Mouse (Mus musculus): ENCODE data around the gene Ldlrad2. TPM values are rescaled to one million over a fixed set of nuclear protein-coding genes. Genes with fewer than 3 reads are reported as not detected.

Gene Ldlrad2
- polyA plus RNA-seq (2016; fragmentation: Nextera tagmentation; extraction: Ambion mirVana): not detected in 2 replicates

DNA sequence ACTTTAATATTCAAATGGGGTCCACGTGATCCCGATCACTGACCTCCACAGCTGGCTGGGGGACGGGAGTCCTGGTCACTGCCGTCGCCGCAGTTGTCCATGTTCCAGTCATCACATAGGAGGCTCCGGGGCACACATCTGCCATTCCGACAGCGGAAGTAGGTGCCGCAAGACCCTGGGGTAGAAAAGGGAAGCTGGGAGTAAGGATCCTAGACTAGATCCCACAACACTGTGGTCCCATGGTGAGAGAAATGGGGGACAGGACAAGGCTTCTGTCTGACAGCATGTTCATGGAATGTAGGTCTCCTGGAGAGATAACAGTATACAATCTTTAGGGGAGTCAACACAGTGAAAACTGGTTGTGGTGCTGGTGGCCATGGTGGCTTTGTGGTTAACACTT is at the start of gene Ldlrad2:
Gene Ldlrad2 (minus strand): TSS at position 101 of the 400 bp plus-strand sequence.
- H3K27ac ChIP-seq: no peak within 1 kb of the TSS
- DNase-seq (ENCODE audit: low spot score): no peak
- no peak within 1 kb of the TSS for H3K4me3 ChIP-seq
- 89% methylated on average over 10 of the region's 10 CpGs for WGBS
- peaks cover 5% of the 10 kb centered on the region; the same call in 1 of the 2 replicates for H3K4me1 ChIP-seq
- no peaks in the 10 kb centered on the region for H3K9me3 ChIP-seq (replicated peaks)
- peaks cover 22% of the 10 kb centered on the region for H3K27me3 ChIP-seq (ENCODE audit: low read depth, poor library complexity, severe bottlenecking)
- H3K36me3 ChIP-seq: peaks cover 17% of the 10 kb centered on the region

DNA sequence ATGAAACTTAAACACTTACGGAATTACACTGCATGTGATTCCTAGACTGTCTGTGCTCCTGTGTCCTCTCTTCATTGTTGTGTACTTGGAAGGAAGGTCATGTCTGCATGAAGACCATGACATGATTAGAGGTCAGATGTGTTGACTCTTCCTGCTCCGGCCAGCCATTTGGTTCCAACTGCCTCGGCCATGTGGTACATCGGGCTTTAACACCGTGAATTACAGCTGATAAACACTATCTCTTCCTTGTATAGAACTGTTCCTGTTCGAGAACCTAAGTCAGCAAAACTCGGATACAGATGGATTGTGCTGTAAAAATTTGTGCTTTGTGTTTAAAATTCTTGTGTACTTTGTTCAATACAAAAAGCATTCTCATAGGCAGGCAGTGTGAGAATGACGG is 48.5 kb upstream of the Ldlrad2 start:
- no peak for DNase-seq (ENCODE audit: low spot score)
- Histone ChIP-seq H3K4me1 (no peaks in the 10 kb centered on the region), H3K36me3 (peaks cover 100% of the 10 kb centered on the region), H3K4me3 (no peak overlapping the region), H3K9me3 (replicated peaks) (no peaks in the 10 kb centered on the region), H3K27me3 (ENCODE audit: low read depth, poor library complexity, severe bottlenecking) (no peaks in the 10 kb centered on the region), H3K27ac (no peak overlapping the region)
- WGBS: 94% methylated on average over 8 of the region's 8 CpGs

DNA sequence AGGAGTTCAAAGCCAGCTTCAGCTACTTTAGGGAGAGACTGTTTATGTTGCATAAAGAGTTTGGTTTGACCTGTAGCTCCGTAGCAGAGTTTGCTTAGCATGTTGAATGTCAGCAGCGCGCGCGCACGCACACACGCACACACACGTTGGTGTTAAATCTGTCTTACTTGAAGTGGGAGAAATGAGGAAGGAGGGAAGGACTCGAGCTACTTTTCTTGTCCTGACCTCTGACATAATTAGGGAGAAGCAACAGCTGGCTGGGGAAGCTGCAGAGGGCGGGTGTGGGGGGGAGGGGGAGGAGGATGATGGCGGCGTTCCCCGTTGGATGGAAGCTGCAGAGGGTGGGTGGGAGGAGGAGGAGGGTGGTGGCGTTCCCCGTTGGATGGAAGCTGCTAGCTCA is 35.9 kb upstream of the Ldlrad2 start:
- Histone ChIP-seq H3K9me3 (replicated peaks) (no peaks in the 10 kb centered on the region), H3K4me3 (no peak overlapping the region), H3K27ac (no peak overlapping the region), H3K27me3 (ENCODE audit: low read depth, poor library complexity, severe bottlenecking) (no peaks in the 10 kb centered on the region), H3K36me3 (peaks cover 99% of the 10 kb centered on the region), H3K4me1 (no peaks in the 10 kb centered on the region)
- 85% methylated on average over 15 of the region's 15 CpGs for WGBS
- DNase-seq (ENCODE audit: low spot score): no peak

DNA sequence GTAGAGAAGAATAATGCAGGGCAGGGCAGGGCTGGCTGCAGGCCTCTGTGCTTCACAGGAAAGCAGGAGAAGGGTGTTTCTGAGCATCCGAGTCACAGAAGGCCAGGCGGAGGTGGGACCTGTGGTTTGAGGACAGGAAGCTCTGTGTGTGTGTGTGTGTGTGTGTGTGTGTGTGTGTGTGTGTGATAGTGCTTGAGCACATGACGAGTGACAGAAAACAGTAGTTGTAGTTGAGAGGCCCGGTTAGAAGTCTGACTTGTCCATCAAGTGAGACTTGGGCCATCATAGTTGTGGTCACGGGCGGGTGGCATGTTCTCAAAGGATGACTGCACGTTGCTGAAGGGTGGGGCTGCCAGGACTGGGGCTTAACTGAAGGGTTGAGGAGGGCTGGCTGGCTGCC is 35.3 kb upstream of the Ldlrad2 start:
- no peak for DNase-seq (ENCODE audit: low spot score)
- peaks cover 100% of the 10 kb centered on the region for H3K36me3 ChIP-seq
- no peaks in the 10 kb centered on the region for H3K27me3 ChIP-seq (ENCODE audit: low read depth, poor library complexity, severe bottlenecking)
- WGBS: 89% methylated on average over 7 of the region's 7 CpGs
- H3K9me3 ChIP-seq (replicated peaks): no peaks in the 10 kb centered on the region
- H3K4me3 ChIP-seq: no peak overlapping the region
- no peak overlapping the region for H3K27ac ChIP-seq
- no peaks in the 10 kb centered on the region for H3K4me1 ChIP-seq

DNA sequence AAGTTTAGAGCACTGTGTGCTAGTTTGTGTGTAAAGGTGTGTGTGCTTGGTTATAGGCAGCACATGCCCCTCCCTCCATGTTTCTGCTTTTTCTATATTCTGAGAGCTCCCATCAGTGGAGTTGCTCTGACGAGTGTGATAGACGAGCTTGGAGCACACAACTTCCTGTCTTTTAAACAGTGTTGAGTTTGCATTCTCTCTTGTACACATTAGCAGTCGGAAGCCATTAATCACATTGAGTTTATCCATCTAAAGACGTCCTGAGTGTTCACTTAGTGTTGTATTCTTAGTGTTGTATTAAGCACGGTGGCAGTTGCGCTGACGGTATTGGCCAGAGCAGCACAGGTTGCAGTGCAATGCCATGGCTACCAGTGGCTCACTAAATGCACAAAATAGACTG is 34.9 kb upstream of the Ldlrad2 start:
- Histone ChIP-seq H3K36me3 (peaks cover 100% of the 10 kb centered on the region), H3K4me3 (no peak overlapping the region), H3K27me3 (ENCODE audit: low read depth, poor library complexity, severe bottlenecking) (no peaks in the 10 kb centered on the region), H3K9me3 (replicated peaks) (no peaks in the 10 kb centered on the region), H3K27ac (no peak overlapping the region), H3K4me1 (no peaks in the 10 kb centered on the region)
- 88% methylated on average over 7 of the region's 7 CpGs for WGBS
- no peak for DNase-seq (ENCODE audit: low spot score)

DNA sequence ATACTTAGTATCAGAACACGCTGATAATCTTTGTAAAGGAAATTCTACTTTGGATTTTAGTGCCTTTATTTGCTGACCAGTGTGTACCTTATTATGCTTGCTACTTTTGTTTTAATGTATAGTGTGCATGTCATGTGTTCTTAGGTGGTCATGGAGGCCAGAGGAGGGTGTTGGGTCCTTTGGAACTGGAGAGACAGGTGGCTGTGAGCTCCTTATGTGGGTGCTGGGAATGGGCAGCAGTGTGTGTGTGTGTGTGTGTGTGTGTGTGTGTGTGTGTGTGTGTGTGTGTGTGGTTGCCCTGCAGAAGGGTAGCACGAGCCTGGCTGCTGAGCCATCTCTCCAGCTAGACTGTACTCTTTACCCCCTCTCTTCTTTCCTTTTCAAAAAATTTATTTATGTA is 32.7 kb upstream of the Ldlrad2 start:
- 92% methylated on average over 2 of the region's 2 CpGs for WGBS
- no peaks in the 10 kb centered on the region for H3K9me3 ChIP-seq (replicated peaks)
- no peak for DNase-seq (ENCODE audit: low spot score)
- H3K27ac ChIP-seq: no peak overlapping the region
- peaks cover 79% of the 10 kb centered on the region for H3K36me3 ChIP-seq
- no peaks in the 10 kb centered on the region for H3K4me1 ChIP-seq
- H3K27me3 ChIP-seq (ENCODE audit: low read depth, poor library complexity, severe bottlenecking): no peaks in the 10 kb centered on the region
- no peak overlapping the region for H3K4me3 ChIP-seq

DNA sequence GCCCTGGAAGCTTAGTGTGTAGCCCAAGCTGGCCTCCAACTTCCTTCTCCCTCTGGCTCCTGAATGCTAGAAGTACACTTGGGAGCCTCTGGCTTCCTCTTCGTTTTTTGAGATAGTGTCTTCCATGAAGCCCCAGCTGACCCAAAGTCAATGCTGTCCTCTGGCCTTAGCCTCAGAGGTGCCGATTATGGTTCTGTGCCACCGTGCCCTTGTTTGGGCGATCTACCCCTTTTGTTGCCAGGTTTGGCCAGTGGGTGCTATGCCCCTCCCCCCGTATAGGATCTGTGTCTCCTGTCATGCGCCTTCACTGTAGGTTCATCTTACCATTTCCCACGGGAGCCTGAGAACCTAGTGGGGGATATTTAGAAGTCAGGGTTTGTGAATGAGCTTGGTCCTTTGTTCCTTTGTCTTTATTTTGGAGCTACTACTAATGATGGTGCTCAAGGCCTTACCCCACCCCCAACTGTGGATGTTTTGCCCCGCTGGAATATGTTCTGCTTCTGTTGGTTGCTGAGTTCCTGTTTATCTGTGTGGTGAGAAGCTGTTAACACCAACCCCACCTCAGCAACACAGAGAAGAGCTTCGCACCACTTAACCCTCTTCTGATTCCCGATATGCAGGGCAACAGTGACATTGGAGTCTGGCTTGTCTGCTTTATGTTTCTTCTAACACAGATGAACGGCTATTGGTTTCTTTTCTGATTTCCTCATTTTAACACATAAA is 29.2 kb upstream of the Ldlrad2 start:
- WGBS: 86% methylated on average over 11 of the region's 11 CpGs
- no peak overlapping the region for H3K27ac ChIP-seq

DNA sequence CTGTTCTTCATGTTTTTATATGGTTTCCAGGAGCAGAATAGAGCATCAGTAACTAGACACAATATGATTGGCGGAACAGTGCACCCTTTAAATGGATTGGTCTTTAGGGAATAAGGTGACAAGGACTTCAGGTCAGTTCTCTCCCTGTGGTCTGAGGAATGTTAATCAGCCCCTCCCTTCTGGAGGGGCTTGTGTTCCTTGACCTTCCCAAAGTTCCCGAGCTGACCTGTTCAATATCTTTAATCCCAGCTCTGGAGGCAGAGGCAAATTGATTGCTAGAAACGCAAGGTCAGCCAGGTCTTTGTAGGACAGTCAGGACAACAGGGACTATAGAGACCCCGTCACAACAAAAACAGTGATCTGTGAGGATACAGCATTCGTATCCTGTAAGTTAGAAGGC is 24.2 kb upstream of the Ldlrad2 start:
- Histone ChIP-seq H3K27me3 (ENCODE audit: low read depth, poor library complexity, severe bottlenecking) (no peaks in the 10 kb centered on the region), H3K36me3 (peaks cover 6% of the 10 kb centered on the region; the same call in 1 of the 2 replicates), H3K9me3 (replicated peaks) (no peaks in the 10 kb centered on the region), H3K4me1 (peaks cover 24% of the 10 kb centered on the region), H3K27ac (no peak overlapping the region), H3K4me3 (no peak overlapping the region)
- no peak for DNase-seq (ENCODE audit: low spot score)
- WGBS: 81% methylated on average over 5 of the region's 5 CpGs

More for the DNA sequence above, 29.2 kb upstream of the Ldlrad2 start:
- no peaks in the 10 kb centered on the region for H3K9me3 ChIP-seq (replicated peaks)
- H3K4me1 ChIP-seq: peaks cover 7% of the 10 kb centered on the region
- no peak for DNase-seq (ENCODE audit: low spot score)
- H3K27me3 ChIP-seq (ENCODE audit: low read depth, poor library complexity, severe bottlenecking): no peaks in the 10 kb centered on the region
- no peak overlapping the region for H3K4me3 ChIP-seq
- peaks cover 48% of the 10 kb centered on the region for H3K36me3 ChIP-seq

DNA sequence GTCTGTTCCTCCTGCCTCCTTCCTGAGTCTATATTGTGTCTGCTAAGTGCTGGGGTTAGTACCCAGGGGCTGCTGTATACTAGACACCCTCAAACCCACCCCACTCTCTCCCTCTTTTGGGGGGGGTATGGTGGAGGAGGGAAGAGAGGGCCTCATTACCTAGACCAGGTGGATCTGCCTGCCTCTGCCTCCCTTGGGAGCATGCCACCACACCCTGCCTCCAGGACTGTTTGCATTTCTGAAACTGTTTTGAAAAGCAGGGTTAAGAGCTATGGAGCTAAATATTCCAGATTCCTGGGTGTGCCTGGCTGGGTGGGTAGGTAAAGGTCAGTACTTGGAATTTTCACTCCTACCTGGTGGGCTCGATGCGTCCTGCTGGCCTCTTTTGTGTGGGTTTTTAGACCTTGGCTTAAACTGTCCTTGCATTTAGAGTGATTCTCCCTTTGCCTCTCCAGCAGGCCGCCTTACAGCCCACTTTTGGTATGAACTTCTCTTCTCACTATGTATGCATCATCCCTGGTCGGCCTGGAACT is 22.8 kb upstream of the Ldlrad2 start:
- peaks cover 6% of the 10 kb centered on the region; the same call in 1 of the 2 replicates for H3K36me3 ChIP-seq
- H3K4me1 ChIP-seq: peaks cover 24% of the 10 kb centered on the region
- H3K27ac ChIP-seq: no peak overlapping the region
- no peaks in the 10 kb centered on the region for H3K9me3 ChIP-seq (replicated peaks)
- H3K4me3 ChIP-seq: no peak overlapping the region
- DNase-seq (ENCODE audit: low spot score): no peak
- 98% methylated on average over 4 of the region's 4 CpGs for WGBS
- no peaks in the 10 kb centered on the region for H3K27me3 ChIP-seq (ENCODE audit: low read depth, poor library complexity, severe bottlenecking)

DNA sequence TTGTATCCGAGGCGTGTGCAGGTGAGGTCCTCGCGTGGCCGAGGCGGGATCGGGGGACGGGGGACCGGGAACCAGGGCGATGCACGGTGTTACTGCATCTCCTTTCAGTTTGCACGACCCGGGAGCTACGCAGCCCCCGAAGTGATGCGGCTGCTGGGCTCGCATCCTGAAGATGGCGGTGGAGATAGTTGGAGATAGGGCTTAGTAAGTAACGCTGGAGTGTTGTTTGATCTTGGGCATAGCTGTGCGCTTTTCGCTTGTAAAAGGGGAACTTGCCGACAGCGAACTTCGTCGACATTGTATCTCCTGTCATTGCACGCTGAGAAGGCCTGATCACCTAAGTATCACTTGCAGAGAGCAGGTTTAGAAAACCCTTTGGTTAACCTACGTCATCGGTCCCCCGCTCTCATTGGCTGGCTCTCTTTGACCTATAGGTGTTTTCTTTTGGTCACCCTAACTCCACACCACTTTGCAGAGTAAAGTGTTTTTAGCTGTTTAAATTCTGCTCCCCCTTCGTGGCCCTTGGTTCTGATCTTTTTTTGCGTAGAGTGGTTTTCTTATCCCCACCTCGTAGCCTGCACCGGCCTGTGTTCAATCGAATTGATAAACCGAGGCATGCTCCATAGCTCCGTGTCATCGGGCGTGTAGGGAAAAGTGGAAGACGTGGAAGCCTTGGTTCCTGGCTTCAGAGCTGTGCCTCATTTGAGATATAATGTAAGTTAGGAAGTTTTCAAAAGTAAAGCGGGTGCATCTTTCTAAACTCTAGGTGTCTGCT is 20.3 kb upstream of the Ldlrad2 start:
- Histone ChIP-seq H3K27me3 (ENCODE audit: low read depth, poor library complexity, severe bottlenecking) (no peaks in the 10 kb centered on the region), H3K27ac (peak overlapping the region; percentile 95), H3K36me3 (0 out of 2 replicates have a peak, but pooled peaks cover 3% of the 10 kb centered on the region), H3K4me3 (peak overlapping the region; percentile 81), H3K9me3 (replicated peaks) (no peaks in the 10 kb centered on the region), H3K4me1 (peaks cover 23% of the 10 kb centered on the region)
- DNase-seq (ENCODE audit: low spot score): peak; percentile 49
- 6% methylated on average over 40 of the region's 40 CpGs for WGBS

DNA sequence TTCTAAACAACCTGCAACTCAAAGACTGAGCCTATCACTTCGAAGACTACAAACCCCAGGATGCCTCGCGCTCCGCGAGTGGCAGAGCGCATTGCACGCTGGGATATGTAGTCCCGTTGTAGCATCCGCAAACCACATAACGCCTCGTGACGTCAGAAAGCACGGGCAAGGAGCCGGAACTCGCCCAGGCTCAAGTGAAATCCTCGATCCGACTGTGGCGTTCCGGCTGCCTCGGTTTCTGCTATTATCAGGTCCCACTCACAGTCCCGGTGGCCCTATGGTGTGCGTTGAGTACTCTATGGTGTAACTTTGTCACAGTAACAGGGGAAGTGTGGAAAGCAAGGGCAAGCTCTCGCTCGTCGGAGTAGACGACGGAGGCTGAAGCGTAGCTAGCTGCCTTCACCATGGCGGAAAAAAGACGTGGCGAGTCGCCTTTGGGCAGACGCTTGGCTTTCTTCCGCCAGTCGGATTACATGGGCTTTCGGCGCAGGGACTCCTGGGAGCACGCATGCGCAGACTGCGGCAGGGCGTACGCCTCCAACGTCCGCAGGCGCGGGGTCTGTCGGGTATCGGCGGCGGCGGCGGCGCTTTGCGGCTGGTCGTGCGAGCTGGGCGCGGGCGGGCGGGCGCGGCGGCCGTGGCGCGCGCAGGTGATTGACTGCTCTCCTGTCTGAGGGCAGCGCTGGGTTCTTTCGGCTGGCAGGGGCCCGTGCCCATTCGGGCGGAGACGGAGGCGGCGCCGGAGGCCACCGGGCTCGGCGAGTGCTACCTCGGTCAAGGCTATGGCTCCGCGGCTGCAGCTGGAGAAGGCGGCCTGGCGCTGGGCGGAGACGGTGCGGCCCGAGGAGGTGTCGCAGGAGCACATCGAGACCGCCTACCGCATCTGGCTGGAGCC is 19.5 kb upstream of the Ldlrad2 start, which contains the start of gene Usp48:
Gene Usp48 (plus strand): TSS at position 155 of the 895 bp plus-strand sequence.
- Histone ChIP-seq H3K36me3 (0 out of 2 replicates have a peak, but pooled peaks cover 3% of the 10 kb centered on the region), H3K9me3 (replicated peaks) (no peaks in the 10 kb centered on the region), H3K27me3 (ENCODE audit: low read depth, poor library complexity, severe bottlenecking) (no peaks in the 10 kb centered on the region), H3K4me3 (peak within 1 kb of the TSS; percentile 81), H3K27ac (peak within 1 kb of the TSS; percentile 95), H3K4me1 (peaks cover 17% of the 10 kb centered on the region)
- peak; percentile 100 for DNase-seq (ENCODE audit: low spot score)
- under 1% methylated on average over 92 of the region's 92 CpGs for WGBS

DNA sequence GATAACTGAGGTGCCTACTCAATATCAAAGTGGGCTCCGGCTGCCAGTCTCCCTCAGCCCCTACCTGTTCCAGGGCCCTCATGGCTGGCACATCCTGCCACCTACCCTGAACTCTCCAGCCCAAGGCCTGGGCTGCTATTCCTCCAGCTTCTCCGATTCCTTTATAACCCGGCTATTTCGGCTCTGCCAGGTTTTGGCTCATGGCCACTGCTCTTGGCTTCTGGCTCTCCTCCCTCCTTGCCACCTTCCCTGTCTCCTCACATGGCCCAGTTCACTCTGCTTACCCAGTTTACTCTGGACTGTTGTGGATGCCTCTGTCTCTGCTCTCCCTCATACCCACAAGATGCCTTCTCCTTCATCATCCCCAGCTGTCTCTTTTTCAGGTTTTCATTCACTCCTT is 16.6 kb upstream of the Ldlrad2 start:
- no peaks in the 10 kb centered on the region for H3K9me3 ChIP-seq (replicated peaks)
- peaks cover 12% of the 10 kb centered on the region for H3K4me1 ChIP-seq

More for the DNA sequence above, 16.6 kb upstream of the Ldlrad2 start:
- Histone ChIP-seq H3K27ac (no peak overlapping the region), H3K36me3 (no peaks in the 10 kb centered on the region), H3K4me3 (no peak overlapping the region), H3K27me3 (ENCODE audit: low read depth, poor library complexity, severe bottlenecking) (no peaks in the 10 kb centered on the region)
- 95% methylated on average over 4 of the region's 4 CpGs for WGBS
- DNase-seq (ENCODE audit: low spot score): no peak
